Mouse (Mus musculus) midbrain, postnatal 0 days (tissue): Measurements from ENCODE around the gene Herc3. TPM values are rescaled to one million over a fixed set of nuclear protein-coding genes. Genes with fewer than 3 reads are reported as not detected.
"Not testable (repeated sequence)": the region's sequence is repeated elsewhere in the genome, so short reads cannot be mapped to it uniquely, and the experiment has no call there.

Source experiments
- ATAC-seq: fragments of 200-750 bp; cut with Nextera tagmentation; 2 replicates; pipeline ENCODE4 v1.8.0; 2017; ENCODE audit warnings: moderate number of reproducible peaks, mild to moderate bottlenecking, moderate TSS enrichment, moderate library complexity; ENCODE audit not compliant: low FRiP score
- DNase-seq: peaks from one replicate; pipeline ENCODE4 v3.0.0-alpha.2; 2015; ENCODE audit warnings: low spot score
- H3K27ac ChIP-seq: fragments of 300-500 bp; sonication (generic); 2 replicates; pipeline ENCODE4 v1.5.1; 2014; ENCODE audit warnings: low read depth, mild to moderate bottlenecking, low read length, mixed read lengths
- H3K27me3 ChIP-seq: fragments of 300-500 bp; sonication (generic); 2 replicates; pipeline ENCODE4 v1.6.1; 2014; ENCODE audit warnings: low read length, control low read depth, mixed read lengths; ENCODE audit not compliant: insufficient read depth
- H3K36me3 ChIP-seq: fragments of 300-500 bp; sonication (generic); 2 replicates; pipeline ENCODE4 v1.6.1; 2014; ENCODE audit warnings: low read length, control low read depth, mixed read lengths; ENCODE audit not compliant: insufficient read depth
- H3K4me1 ChIP-seq: fragments of 300-500 bp; sonication (generic); 2 replicates; pipeline ENCODE4 v1.6.1; 2014; ENCODE audit warnings: mild to moderate bottlenecking, control low read depth, antibody characterized with exemption, low read length, mixed read lengths; ENCODE audit not compliant: insufficient read depth
- H3K4me2 ChIP-seq: fragments of 300-500 bp; sonication (generic); 2 replicates; pipeline ENCODE4 v1.6.1; 2014; ENCODE audit warnings: low read depth, mild to moderate bottlenecking, low read length, mixed read lengths; ENCODE audit not compliant: poor library complexity, severe bottlenecking
- H3K4me3 ChIP-seq: fragments of 300-500 bp; sonication (generic); 2 replicates; pipeline ENCODE4 v1.5.1; 2014; ENCODE audit warnings: low read depth, mild to moderate bottlenecking, low read length, moderate library complexity
- H3K9ac ChIP-seq: fragments of 300-500 bp; sonication (generic); replicated peaks from 2 replicates; pipeline ENCODE4 v1.6.1; 2014; ENCODE audit warnings: mild to moderate bottlenecking, low read length, moderate library complexity, mixed read lengths; ENCODE audit not compliant: poor library complexity, severe bottlenecking
- H3K9me3 ChIP-seq: fragments of 300-500 bp; sonication (generic); 2 replicates; pipeline ENCODE4 v1.6.1; 2016; ENCODE audit warnings: low read length, control low read depth
- CTCF ChIP-seq: IDR thresholded peaks from 2 replicates; pipeline ENCODE4 v1.5.1; 2016; ENCODE audit warnings: antibody characterized with exemption, mild to moderate bottlenecking
- WGBS: fragments of 180-500 bp; shearing (Covaris S2); extraction: QIAGEN DNeasy Blood & Tissue Kit; methylation state at CpG from one replicate; pipeline ENCODE4 v1.1.7; 2014; 5-methylcytosine and 5-hydroxymethylcytosine counted together
- polyA plus RNA-seq: library from polyadenylated mRNA; unstranded; fragments of >200 nt; fragmentation: Nextera tagmentation; extraction: Ambion mirVana; gene quantifications from 2 replicates; pipeline ENCODE4 v1.2.1, GENCODE M21; 2015
- total RNA-seq: library from RNA; depleted of rRNA; stranded (reverse); fragments of >200 nt; gene quantifications from 2 replicates; pipeline ENCODE4 v1.2.3, GENCODE M21; 2014; rRNA removed

The Herc3 gene
- total RNA-seq: 153 and 159 TPM in 2 replicates
- 25.3 and 34.2 TPM in 2 replicates for polyA plus RNA-seq

- WGBS: 2% methylated on average over 53 of the region's 83 CpGs
- Histone ChIP-seq H3K4me2 (peak within 1 kb of the TSS; percentile 62), H3K9me3 (no peaks in the 10 kb centered on the region), H3K4me3 (peak within 1 kb of the TSS; percentile 89), H3K27me3 (no peaks in the 10 kb centered on the region), H3K27ac (peak within 1 kb of the TSS; percentile 80), H3K36me3 (no peaks in the 10 kb centered on the region), H3K4me1 (peaks cover 12% of the 10 kb centered on the region), H3K9ac (peak within 1 kb of the TSS; percentile 94)
- ATAC-seq (peak; percentile 87), DNase-seq (peak; percentile 66)
- TF ChIP-seq CTCF: no peak
Observed at GRCm38 (mm10) chr6:58831232-58832009, at the start of gene Herc3. Gene Herc3 (plus strand): TSS chr6:58831465.

GRCm38 (mm10) chr6:58801394-58801793, 29.9 kb upstream of the Herc3 start:
- Histone ChIP-seq H3K36me3 (no peaks in the 10 kb centered on the region), H3K27me3 (no peaks in the 10 kb centered on the region), H3K27ac (no peak overlapping the region), H3K9me3 (no peaks in the 10 kb centered on the region), H3K4me2 (no peak overlapping the region), H3K4me3 (no peak overlapping the region), H3K9ac (no peak overlapping the region), H3K4me1 (no peaks in the 10 kb centered on the region)
- TF ChIP-seq CTCF: no peak
- no peak for DNase-seq
- no peak for ATAC-seq

GRCm38 (mm10) chr6:58814381-58814780, 16.9 kb upstream of the Herc3 start:
- TF ChIP-seq CTCF: no peak
- no peaks in the 10 kb centered on the region for H3K36me3 ChIP-seq
- no peak overlapping the region for H3K4me2 ChIP-seq
- DNase-seq (no peak), ATAC-seq (no peak)
- no peaks in the 10 kb centered on the region for H3K27me3 ChIP-seq
- no peaks in the 10 kb centered on the region for H3K4me1 ChIP-seq
- H3K27ac ChIP-seq: no peak overlapping the region
- H3K4me3 ChIP-seq: no peak overlapping the region
- H3K9ac ChIP-seq: no peak overlapping the region
- no peaks in the 10 kb centered on the region for H3K9me3 ChIP-seq

GRCm38 (mm10) chr6:58817037-58817436, 14.2 kb upstream of the Herc3 start:
- H3K4me3 ChIP-seq, H3K9me3 ChIP-seq, H3K27me3 ChIP-seq, H3K4me2 ChIP-seq, ATAC-seq, H3K4me1 ChIP-seq, H3K27ac ChIP-seq, H3K9ac ChIP-seq, DNase-seq, H3K36me3 ChIP-seq: not testable (repeated sequence)
- WGBS: 92% methylated on average over 5 of the region's 11 CpGs

- no peak overlapping the region for H3K9ac ChIP-seq
- H3K4me3 ChIP-seq: no peak overlapping the region
- DNase-seq (no peak), ATAC-seq (no peak)
- H3K9me3 ChIP-seq: no peaks in the 10 kb centered on the region
- WGBS: 88% methylated on average over 2 of the region's 2 CpGs
- no peaks in the 10 kb centered on the region for H3K27me3 ChIP-seq
- H3K4me2 ChIP-seq: no peak overlapping the region
- H3K4me1 ChIP-seq: no peaks in the 10 kb centered on the region
- H3K36me3 ChIP-seq: no peaks in the 10 kb centered on the region
- TF ChIP-seq CTCF: no peak
- no peak overlapping the region for H3K27ac ChIP-seq
Observed at GRCm38 (mm10) chr6:58825619-58826018, 5.6 kb upstream of the Herc3 start.

- Histone ChIP-seq H3K4me1 (no peaks in the 10 kb centered on the region), H3K4me2 (no peak overlapping the region), H3K36me3 (no peaks in the 10 kb centered on the region), H3K9ac (no peak overlapping the region), H3K4me3 (no peak overlapping the region), H3K9me3 (no peaks in the 10 kb centered on the region), H3K27me3 (no peaks in the 10 kb centered on the region), H3K27ac (no peak overlapping the region)
- TF ChIP-seq CTCF: no peak
- 87% methylated on average over 2 of the region's 2 CpGs for WGBS
- ATAC-seq (no peak), DNase-seq (no peak)
Observed at GRCm38 (mm10) chr6:58826089-58826488, 5.2 kb upstream of the Herc3 start.
